Mouse (Mus musculus): ENCODE measurements around the gene Ccdc8.

The Ccdc8 gene

DNA sequence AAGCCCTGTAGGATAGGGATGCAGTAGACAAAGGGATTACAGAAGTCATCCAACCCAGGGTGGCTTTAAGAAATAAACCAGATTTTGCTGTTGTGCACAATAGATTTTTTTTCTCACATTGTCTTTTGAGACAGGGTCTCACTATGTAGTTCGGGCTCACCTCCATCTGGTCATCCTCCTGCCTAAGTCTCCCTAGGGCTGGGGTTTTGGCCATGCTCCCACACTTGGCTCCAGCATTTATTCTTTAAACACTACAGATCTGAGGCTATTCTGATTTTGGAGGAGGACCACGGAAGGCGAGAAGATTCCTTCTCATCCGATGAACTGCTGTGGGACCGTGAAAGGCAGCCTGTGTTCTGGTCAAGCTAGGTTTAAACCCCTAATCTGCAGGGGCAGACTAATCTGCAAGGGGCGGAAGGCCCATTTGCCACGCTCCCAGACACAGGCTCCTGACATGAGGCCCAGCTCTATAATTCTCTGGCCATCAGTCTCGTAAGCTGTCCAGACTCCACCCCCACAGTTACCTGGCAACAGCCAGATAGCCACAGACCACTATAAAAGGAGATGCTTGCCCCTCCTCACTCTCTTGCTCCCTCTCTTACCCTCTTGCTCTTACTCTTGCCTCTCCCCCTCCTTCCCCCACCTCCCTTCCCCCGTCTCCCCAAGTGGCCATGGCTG, 45.6 kb downstream of the Ccdc8 start:
- Histone ChIP-seq H3K27me3 (ENCODE audit: insufficient read depth, low read length) (no peaks in the 10 kb centered on the region), H3K36me3 (ENCODE audit: insufficient read depth, low read length) (peaks cover 6% of the 10 kb centered on the region; the same call in 1 of the 2 replicates), H3K4me1 (replicated peaks; ENCODE audit: low read depth, low read length) (peaks cover 8% of the 10 kb centered on the region), H3K9me3 (ENCODE audit: low read length) (no peaks in the 10 kb centered on the region), H3K4me3 (replicated peaks; ENCODE audit: low read length) (no peak overlapping the region)
- no peak for TF ChIP-seq POU5F1 (IDR thresholded peaks at IDR 0.05; ENCODE audit: borderline replicate concordance, low read length)
- TF ChIP-seq NANOG (IDR thresholded peaks at IDR 0.05; ENCODE audit: borderline replicate concordance, low read length), result no peak
- no peak for TF ChIP-seq CTCF (conservative IDR thresholded peaks at IDR 0.05; ENCODE audit: low read length)

DNA sequence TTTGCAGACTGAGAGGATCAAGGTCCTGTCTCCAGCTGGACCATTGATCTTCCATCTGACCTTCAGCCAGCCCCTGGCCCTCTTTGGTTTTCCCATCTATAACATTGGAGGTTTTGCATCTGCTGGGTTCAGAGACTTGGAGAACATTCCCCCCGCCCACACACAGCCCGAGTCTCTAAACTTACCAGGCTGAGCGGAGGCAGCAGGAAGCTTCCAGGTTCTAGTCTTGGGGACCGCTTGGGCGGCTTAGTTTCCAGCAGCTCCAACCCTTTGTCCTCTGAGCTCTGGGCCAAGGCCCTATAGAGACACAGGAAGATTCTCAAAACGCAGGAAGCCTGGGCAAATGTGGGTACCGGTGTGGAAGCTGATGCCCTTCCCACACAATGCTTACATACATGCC, 46.9 kb downstream of the Ccdc8 start:
- TF ChIP-seq NANOG (IDR thresholded peaks at IDR 0.05; ENCODE audit: borderline replicate concordance, low read length) (no peak), CTCF (conservative IDR thresholded peaks at IDR 0.05; ENCODE audit: low read length) (no peak), POU5F1 (IDR thresholded peaks at IDR 0.05; ENCODE audit: borderline replicate concordance, low read length) (no peak)
- Histone ChIP-seq H3K4me1 (replicated peaks; ENCODE audit: low read depth, low read length) (peaks cover 8% of the 10 kb centered on the region), H3K36me3 (ENCODE audit: insufficient read depth, low read length) (peaks cover 10% of the 10 kb centered on the region; the same call in 1 of the 2 replicates), H3K27me3 (ENCODE audit: insufficient read depth, low read length) (no peaks in the 10 kb centered on the region), H3K4me3 (replicated peaks; ENCODE audit: low read length) (peak overlapping the region; percentile 13; the same call in 1 of the 2 replicates), H3K9me3 (ENCODE audit: low read length) (no peaks in the 10 kb centered on the region)

DNA sequence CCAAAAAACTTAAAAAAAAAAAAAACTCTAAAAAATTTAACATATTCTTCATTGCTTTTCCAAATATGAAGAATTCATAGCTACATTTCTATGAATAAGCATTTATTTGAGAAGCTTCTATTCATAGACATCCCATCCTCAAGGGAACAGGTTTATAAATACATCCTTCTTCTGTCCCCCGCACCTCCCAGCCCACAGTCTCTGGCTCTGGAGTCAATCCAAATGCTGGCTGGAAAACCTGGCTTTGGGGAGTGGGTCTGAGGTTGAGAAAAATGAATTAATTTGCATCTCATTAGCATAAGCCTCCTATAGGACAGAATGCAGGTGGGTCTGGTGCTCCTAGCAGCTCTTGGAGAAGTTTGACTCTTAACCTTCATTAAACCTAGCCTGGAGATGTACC, 53.2 kb downstream of the Ccdc8 start:
- H3K4me3 ChIP-seq (replicated peaks; ENCODE audit: low read length), result no peak overlapping the region
- peaks cover 8% of the 10 kb centered on the region for H3K4me1 ChIP-seq (replicated peaks; ENCODE audit: low read depth, low read length)
- TF ChIP-seq CTCF (conservative IDR thresholded peaks at IDR 0.05; ENCODE audit: low read length), result no peak
- TF ChIP-seq POU5F1 (IDR thresholded peaks at IDR 0.05; ENCODE audit: borderline replicate concordance, low read length), result no peak
- no peak for TF ChIP-seq NANOG (IDR thresholded peaks at IDR 0.05; ENCODE audit: borderline replicate concordance, low read length)
- H3K27me3 ChIP-seq (ENCODE audit: insufficient read depth, low read length), result no peaks in the 10 kb centered on the region
- peaks cover 14% of the 10 kb centered on the region for H3K9me3 ChIP-seq (ENCODE audit: low read length)
- H3K36me3 ChIP-seq (ENCODE audit: insufficient read depth, low read length), result peaks cover 16% of the 10 kb centered on the region
